Mouse (Mus musculus): ENCODE measurements around the gene Rps19. TPM values are rescaled to one million over a fixed set of nuclear protein-coding genes. Genes with fewer than 3 reads are reported as not detected.
"Not testable (repeated sequence)": the region's sequence is repeated elsewhere in the genome, so short reads cannot be mapped to it uniquely, and the experiment has no call there.

Gene Rps19
- polyA plus RNA-seq (2015; fragmentation: Nextera tagmentation; extraction: Ambion mirVana), result 2,060 and 2,085 TPM in 2 replicates

DNA sequence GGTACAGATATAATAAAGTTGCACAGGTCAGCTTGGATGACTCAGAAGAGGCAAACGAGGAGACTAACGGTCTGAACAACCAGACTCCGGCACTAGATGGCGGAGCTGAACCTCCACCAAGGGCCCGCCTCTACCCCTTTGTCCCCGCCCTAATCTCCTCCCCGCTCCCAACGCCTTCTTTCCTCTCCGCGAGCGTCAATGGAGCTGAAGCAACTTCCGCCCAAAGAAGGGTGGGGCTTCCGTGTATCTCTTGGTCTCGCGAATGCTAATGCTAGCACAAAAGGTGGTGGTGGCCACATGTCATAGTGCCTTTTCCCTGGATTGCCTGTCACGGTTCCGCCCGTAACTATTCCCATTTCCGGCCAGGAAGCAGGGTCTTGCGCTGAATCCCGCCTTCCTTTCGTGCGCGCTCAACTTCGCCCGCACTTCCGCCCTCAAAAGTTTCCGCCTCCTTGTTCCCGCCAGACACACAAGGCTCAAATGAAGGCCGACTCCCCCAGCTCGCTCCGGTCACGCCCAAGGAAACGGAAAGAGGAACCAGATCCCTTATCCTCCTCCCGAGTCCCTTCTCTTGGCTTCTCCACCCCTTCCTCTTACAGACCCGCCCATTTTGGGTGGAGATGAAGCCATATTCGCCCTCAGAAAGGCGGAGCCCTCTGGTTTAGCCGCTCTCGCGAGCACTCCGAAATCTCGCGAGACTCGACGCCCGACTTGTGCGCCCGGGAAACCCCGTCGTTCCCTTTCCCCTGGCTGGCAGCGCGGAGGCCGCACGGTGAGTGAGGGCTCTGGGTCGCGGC lies at the start of gene Rps19:
Rps19 (plus strand) TSS at position 476 of the 797 bp plus-strand sequence.
- Histone ChIP-seq H3K4me1 (replicated peaks; ENCODE audit: control insufficient read depth, insufficient read depth) (peaks cover 9% of the 10 kb centered on the region; the same call in 1 of the 2 replicates), H3K27ac (replicated peaks) (peak within 1 kb of the TSS; percentile 97), H3K4me2 (replicated peaks; ENCODE audit: low read depth) (peak within 1 kb of the TSS; percentile 74), H3K9ac (ENCODE audit: low read length) (peak within 1 kb of the TSS; percentile 100), H3K4me3 (ENCODE audit: low read depth, low read length) (peak within 1 kb of the TSS; percentile 100), H3K36me3 (ENCODE audit: control insufficient read depth, insufficient read depth, low read length) (no peaks in the 10 kb centered on the region; the same call in none of the 2 replicates), H3K27me3 (ENCODE audit: control insufficient read depth, insufficient read depth, low read length) (no peaks in the 10 kb centered on the region), H3K9me3 (ENCODE audit: control insufficient read depth, low read length) (no peaks in the 10 kb centered on the region)
- peak; percentile 99 for DNase-seq (ENCODE audit: low spot score)
- WGBS, result under 1% methylated on average over 51 of the region's 57 CpGs
- ATAC-seq (ENCODE audit: low FRiP score, low TSS enrichment), result peak; percentile 97
- peak; percentile 100 for TF ChIP-seq EP300 (optimal IDR thresholded peaks at IDR 0.05)
- TF ChIP-seq CTCF (IDR thresholded peaks at IDR 0.05; ENCODE audit: low read depth), result peak; percentile 73

- not testable (repeated sequence) for H3K27ac ChIP-seq (replicated peaks); DNase-seq (ENCODE audit: low spot score); H3K36me3 ChIP-seq (ENCODE audit: control insufficient read depth, insufficient read depth, low read length); H3K4me1 ChIP-seq (replicated peaks; ENCODE audit: control insufficient read depth, insufficient read depth); H3K9me3 ChIP-seq (ENCODE audit: control insufficient read depth, low read length); H3K9ac ChIP-seq (ENCODE audit: low read length); H3K4me2 ChIP-seq (replicated peaks; ENCODE audit: low read depth); H3K4me3 ChIP-seq (ENCODE audit: low read depth, low read length); H3K27me3 ChIP-seq (ENCODE audit: control insufficient read depth, insufficient read depth, low read length)
- WGBS, result 53% methylated on average over 11 of the region's 13 CpGs
- 0 out of 2 replicates have a peak, but pooled peaks have one; percentile 21 for ATAC-seq (ENCODE audit: low FRiP score, low TSS enrichment)
Measured at GRCm38 (mm10) chr7:24838732-24839409, 45.3 kb upstream of the Rps19 start.

- Histone ChIP-seq H3K9me3 (ENCODE audit: control insufficient read depth, low read length) (no peaks in the 10 kb centered on the region), H3K9ac (ENCODE audit: low read length) (no peak overlapping the region), H3K27ac (replicated peaks) (no peak overlapping the region), H3K36me3 (ENCODE audit: control insufficient read depth, insufficient read depth, low read length) (no peaks in the 10 kb centered on the region), H3K4me1 (replicated peaks; ENCODE audit: control insufficient read depth, insufficient read depth) (no peaks in the 10 kb centered on the region), H3K27me3 (ENCODE audit: control insufficient read depth, insufficient read depth, low read length) (no peaks in the 10 kb centered on the region), H3K4me2 (replicated peaks; ENCODE audit: low read depth) (no peak overlapping the region), H3K4me3 (ENCODE audit: low read depth, low read length) (no peak overlapping the region)
- DNase-seq (ENCODE audit: low spot score) (no peak), ATAC-seq (ENCODE audit: low FRiP score, low TSS enrichment) (no peak)
- WGBS, result 75% methylated on average over 8 of the region's 8 CpGs
- TF ChIP-seq EP300 (optimal IDR thresholded peaks at IDR 0.05) (no peak), CTCF (IDR thresholded peaks at IDR 0.05; ENCODE audit: low read depth) (no peak)
Measured at GRCm38 (mm10) chr7:24839410-24839808, 44.8 kb upstream of the Rps19 start.

DNA sequence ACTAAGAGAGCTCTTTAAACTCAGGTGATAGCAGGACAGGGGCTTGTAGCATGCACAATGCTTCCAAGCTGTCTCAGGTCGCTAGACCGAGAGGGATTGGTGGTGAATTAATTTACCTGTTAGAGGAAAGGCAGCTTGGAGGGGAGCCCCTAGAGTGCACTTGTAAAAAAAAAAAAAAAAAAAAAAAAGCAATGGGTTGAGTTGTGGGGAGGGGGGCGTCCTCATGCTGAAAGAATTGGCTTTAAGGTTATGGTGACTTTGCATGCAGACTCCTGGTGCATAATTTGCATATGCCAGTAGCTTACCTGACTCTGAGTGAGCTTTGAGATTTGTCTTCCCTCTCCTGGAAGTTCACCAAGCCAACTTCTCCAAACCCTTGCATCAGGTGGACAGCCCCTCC lies 43.8 kb upstream of the Rps19 start:
- H3K4me2 ChIP-seq (replicated peaks; ENCODE audit: low read depth), result no peak overlapping the region
- no peaks in the 10 kb centered on the region for H3K36me3 ChIP-seq (ENCODE audit: control insufficient read depth, insufficient read depth, low read length)
- DNase-seq (ENCODE audit: low spot score) (no peak), ATAC-seq (ENCODE audit: low FRiP score, low TSS enrichment) (no peak)
- WGBS, result 51% methylated on average over 3 of the region's 3 CpGs
- no peak overlapping the region for H3K9ac ChIP-seq (ENCODE audit: low read length)
- no peaks in the 10 kb centered on the region for H3K27me3 ChIP-seq (ENCODE audit: control insufficient read depth, insufficient read depth, low read length)
- H3K27ac ChIP-seq (replicated peaks), result no peak overlapping the region
- H3K9me3 ChIP-seq (ENCODE audit: control insufficient read depth, low read length), result no peaks in the 10 kb centered on the region
- TF ChIP-seq CTCF (IDR thresholded peaks at IDR 0.05; ENCODE audit: low read depth), result no peak
- no peak for TF ChIP-seq EP300 (optimal IDR thresholded peaks at IDR 0.05)
- H3K4me1 ChIP-seq (replicated peaks; ENCODE audit: control insufficient read depth, insufficient read depth), result no peaks in the 10 kb centered on the region
- H3K4me3 ChIP-seq (ENCODE audit: low read depth, low read length), result no peak overlapping the region

- H3K36me3 ChIP-seq (ENCODE audit: control insufficient read depth, insufficient read depth, low read length), result no peaks in the 10 kb centered on the region
- H3K27me3 ChIP-seq (ENCODE audit: control insufficient read depth, insufficient read depth, low read length), result no peaks in the 10 kb centered on the region
- TF ChIP-seq CTCF (IDR thresholded peaks at IDR 0.05; ENCODE audit: low read depth), result no peak
- TF ChIP-seq EP300 (optimal IDR thresholded peaks at IDR 0.05), result no peak
- WGBS, result 77% methylated on average over 4 of the region's 4 CpGs
- H3K27ac ChIP-seq (replicated peaks), result no peak overlapping the region
- H3K4me2 ChIP-seq (replicated peaks; ENCODE audit: low read depth), result no peak overlapping the region
- ATAC-seq (ENCODE audit: low FRiP score, low TSS enrichment) (no peak), DNase-seq (ENCODE audit: low spot score) (no peak)
- H3K4me1 ChIP-seq (replicated peaks; ENCODE audit: control insufficient read depth, insufficient read depth), result no peaks in the 10 kb centered on the region
- no peak overlapping the region for H3K9ac ChIP-seq (ENCODE audit: low read length)
- H3K9me3 ChIP-seq (ENCODE audit: control insufficient read depth, low read length), result no peaks in the 10 kb centered on the region
- H3K4me3 ChIP-seq (ENCODE audit: low read depth, low read length), result no peak overlapping the region
Measured at GRCm38 (mm10) chr7:24841009-24841408, 43.2 kb upstream of the Rps19 start.

GRCm38 (mm10) chr7:24844144-24844543 lies 40.0 kb upstream of the Rps19 start:
- DNase-seq (ENCODE audit: low spot score) (no peak), ATAC-seq (ENCODE audit: low FRiP score, low TSS enrichment) (no peak)
- H3K27me3 ChIP-seq (ENCODE audit: control insufficient read depth, insufficient read depth, low read length), result no peaks in the 10 kb centered on the region
- H3K9me3 ChIP-seq (ENCODE audit: control insufficient read depth, low read length), result no peaks in the 10 kb centered on the region
- H3K4me1 ChIP-seq (replicated peaks; ENCODE audit: control insufficient read depth, insufficient read depth), result no peaks in the 10 kb centered on the region
- no peak for TF ChIP-seq EP300 (optimal IDR thresholded peaks at IDR 0.05)
- no peak for TF ChIP-seq CTCF (IDR thresholded peaks at IDR 0.05; ENCODE audit: low read depth)
- H3K4me2 ChIP-seq (replicated peaks; ENCODE audit: low read depth), result no peak overlapping the region
- no peaks in the 10 kb centered on the region for H3K36me3 ChIP-seq (ENCODE audit: control insufficient read depth, insufficient read depth, low read length)
- H3K27ac ChIP-seq (replicated peaks), result no peak overlapping the region
- no peak overlapping the region for H3K9ac ChIP-seq (ENCODE audit: low read length)
- WGBS, result 31% methylated on average over 5 of the region's 5 CpGs
- no peak overlapping the region for H3K4me3 ChIP-seq (ENCODE audit: low read depth, low read length)
